Mouse (Mus musculus): ENCODE measurements around the gene Adgrl2.

The Adgrl2 gene

DNA sequence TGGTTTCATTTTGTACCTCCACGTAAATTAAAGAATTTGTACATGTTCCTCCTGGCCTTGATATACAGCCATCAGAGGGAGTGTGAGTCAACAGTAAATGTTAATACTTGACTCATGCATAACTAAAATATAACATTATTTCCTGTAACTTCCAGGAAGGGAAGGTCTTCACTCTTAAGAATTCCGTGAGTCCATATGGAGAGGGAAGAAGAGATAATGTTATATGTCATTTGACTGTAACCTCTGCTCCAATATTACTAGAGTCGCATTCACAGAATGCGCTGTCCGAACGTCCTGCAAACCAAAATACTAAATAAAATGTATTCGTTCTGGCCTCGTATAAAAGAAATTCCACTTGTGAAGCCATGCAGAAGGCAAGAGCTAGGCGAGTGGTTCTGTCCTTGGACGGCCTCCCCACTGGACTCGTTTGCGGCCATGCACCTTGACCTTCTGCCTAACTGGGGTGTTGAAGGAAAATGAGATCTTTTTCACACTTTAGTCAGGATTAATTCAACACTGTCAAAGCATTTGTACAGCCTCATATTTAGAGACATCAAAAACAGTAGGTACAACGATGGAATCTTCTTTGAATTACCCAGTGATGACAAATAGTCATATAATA is 68.3 kb downstream of the Adgrl2 start:
- no peak for DNase-seq (ENCODE audit: low spot score)

DNA sequence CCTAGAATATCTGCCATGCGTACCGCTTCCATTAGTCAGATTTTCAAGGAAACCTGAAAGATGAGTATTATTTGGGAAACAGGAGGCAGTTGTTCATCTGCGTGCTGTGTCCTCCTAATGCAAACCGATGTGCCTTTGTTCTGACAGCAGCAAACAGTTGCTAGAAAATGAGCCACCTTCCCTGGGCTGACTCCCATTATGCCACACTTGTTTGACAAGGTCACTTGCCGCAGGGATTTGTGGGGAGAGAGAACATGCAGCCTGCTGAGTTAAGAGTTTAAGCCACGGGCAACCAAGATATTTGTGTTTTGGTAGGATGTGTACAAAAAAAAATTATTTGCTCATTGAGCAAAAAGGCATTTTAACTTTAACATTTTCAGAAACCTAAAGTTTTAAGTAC is 69.5 kb downstream of the Adgrl2 start:
- no peak for DNase-seq (ENCODE audit: low spot score)

DNA sequence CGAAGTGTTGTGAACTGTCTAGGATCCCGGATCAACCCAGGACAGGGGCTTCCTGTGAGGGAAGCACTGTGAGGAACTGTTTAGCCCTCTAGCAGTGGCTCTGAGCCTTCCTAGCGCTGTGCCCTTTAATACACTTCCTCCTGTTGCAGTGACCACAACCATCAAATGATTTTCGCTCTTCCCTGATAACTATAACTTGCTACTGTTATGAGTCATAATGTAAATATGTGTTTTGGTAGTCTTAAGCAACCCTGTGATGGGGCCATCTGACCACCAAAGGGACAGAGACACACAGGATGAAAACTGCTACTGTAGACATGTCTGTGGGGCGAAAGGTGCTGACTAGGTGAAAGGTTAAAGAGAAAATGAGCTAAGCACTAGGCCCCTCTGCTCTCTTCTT is 71.9 kb downstream of the Adgrl2 start:
- DNase-seq (ENCODE audit: low spot score) = no peak

DNA sequence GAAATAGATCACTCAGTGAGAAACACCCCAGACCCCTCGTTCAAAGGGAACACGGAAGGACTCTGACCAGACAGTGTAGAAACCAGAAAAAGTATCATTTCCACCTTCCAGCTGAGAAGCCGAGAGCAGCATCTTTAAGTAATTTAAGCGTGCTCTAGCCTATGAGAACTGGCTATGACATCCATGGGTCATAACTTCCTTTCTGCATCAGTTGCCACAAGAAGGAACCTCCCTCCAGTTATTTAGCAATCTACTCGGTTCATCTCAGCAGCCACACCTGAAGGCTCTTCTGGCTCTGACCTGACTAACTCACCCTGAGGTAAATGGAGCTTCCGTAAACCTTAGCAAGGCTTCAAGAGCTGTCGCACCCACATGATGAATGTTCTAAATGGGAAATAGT is 72.5 kb downstream of the Adgrl2 start:
- DNase-seq (ENCODE audit: low spot score) = no peak

DNA sequence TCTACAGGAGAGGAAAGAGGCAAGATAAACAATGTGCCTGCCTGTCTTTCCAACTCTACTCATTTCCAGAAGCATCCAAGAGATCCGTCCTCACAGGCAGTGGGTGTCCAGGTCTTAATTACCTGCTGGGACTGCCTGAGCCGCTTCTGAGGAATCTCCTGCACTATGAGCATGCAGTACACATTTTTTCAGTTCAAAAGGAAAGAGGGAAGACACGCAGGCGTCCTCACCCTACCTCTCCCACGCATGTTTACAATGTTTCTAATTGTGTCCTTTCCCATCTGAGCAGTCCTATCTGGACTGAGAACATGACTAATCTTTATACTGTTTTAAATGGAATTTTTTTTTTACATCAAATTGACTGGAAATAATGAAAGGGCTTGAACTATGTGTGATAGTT is 74.1 kb downstream of the Adgrl2 start:
- no peak for DNase-seq (ENCODE audit: low spot score)

DNA sequence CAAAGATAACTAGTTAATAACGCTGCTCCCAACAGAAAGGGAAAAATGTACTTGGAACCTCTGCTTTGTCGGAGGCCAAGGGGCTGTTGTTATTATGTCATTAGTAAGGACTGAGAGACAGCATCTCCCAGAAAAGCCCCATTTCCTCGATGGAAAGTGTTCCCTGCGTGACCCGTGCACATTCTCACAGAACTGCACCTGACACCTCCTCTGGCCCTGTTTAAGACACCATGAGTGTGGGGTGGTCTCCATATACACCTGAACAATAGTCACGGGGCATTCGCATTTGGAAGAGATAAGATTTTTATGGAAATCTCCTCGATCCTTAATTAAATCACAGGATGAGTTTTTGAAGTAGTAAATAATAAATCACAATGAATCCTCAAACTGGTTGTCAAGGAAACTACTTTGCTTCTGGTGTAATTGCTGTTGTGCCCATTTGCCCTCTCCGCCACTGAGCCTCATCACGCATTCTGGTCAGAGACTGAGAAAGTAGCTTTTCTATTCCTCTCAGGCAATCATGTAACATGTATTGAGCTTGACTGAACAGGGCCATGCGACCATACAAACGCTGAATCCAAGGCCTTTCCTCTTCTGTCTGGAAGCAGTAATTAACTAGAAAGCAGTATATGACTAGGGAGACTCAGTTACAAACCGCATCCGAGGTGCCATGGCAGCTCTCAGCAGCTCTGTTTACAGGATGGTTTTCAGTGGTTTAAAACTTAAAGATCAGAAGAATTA is 77.2 kb downstream of the Adgrl2 start:
- no peak for DNase-seq (ENCODE audit: low spot score)

DNA sequence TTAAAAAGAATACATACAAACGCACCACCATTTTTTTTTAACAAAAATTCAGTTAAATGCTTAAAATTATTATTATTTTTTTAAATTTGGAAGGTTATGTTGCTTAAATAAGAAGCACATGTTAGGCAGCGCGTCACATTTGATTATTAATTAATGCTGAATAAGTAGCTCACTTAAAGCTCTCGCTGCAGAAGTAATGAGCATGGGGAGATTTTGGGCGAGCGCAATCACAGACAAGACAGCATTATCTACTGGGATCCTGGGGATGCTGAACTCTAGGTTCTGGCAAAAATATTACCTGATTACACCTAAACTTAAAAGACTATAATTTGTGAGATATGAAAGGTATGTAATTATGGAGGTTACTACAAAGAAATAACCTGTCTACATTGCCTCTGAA is 77.8 kb downstream of the Adgrl2 start:
- DNase-seq (ENCODE audit: low spot score) = no peak

DNA sequence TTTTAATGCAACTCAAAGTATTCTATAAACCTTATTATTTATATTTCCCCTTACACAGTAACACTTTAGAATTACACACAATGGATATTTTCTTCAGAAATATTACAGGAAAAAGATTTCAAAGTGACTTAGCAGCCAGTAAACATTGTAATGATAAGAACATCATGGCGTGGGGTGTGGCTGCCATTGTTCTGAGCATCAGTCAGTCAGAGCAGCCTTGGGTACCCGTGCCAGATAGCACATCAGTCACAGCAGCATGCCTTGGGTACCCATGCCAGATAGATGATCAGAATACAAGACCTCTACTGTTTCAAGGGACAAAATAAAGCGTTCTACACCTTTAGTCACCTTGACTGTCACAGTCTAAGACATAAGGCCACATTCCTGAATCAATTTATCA is 82.5 kb downstream of the Adgrl2 start:
- no peak for DNase-seq (ENCODE audit: low spot score)

DNA sequence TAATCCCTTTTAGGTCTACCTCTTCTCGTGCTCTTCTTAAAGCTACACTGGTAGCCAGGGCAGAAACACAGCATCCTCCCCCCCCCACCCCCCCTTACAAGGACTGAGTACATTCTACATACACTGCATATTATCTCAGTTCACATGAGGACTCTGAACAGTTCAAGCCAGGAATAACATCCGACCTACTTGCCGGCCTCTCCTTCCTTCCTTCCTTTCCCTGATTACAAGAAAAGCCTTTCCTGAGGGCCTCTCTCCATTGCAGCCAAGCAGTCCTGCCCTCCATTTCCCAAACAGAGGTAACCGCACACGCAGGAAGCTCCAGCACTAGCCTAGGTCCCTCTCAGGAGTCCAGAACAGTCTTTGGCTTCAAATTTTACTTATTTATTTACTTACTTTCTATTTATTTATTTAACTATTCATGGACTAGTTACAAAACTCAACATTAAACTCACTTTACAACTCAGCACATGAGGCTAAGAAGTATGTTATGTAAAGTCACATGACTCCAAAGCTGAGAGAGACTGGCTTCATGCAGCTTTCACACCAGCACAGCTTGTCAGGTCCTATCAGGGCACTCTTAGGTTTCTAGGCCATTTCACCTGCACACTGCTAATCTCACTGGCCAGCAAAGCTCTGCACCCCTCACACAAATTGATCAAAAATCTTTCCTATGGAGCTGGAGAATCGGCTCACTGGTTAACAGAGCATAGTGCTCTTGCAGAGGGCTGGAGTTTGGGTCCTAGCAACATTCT is 83.2 kb downstream of the Adgrl2 start:
- no peak for DNase-seq (ENCODE audit: low spot score)

DNA sequence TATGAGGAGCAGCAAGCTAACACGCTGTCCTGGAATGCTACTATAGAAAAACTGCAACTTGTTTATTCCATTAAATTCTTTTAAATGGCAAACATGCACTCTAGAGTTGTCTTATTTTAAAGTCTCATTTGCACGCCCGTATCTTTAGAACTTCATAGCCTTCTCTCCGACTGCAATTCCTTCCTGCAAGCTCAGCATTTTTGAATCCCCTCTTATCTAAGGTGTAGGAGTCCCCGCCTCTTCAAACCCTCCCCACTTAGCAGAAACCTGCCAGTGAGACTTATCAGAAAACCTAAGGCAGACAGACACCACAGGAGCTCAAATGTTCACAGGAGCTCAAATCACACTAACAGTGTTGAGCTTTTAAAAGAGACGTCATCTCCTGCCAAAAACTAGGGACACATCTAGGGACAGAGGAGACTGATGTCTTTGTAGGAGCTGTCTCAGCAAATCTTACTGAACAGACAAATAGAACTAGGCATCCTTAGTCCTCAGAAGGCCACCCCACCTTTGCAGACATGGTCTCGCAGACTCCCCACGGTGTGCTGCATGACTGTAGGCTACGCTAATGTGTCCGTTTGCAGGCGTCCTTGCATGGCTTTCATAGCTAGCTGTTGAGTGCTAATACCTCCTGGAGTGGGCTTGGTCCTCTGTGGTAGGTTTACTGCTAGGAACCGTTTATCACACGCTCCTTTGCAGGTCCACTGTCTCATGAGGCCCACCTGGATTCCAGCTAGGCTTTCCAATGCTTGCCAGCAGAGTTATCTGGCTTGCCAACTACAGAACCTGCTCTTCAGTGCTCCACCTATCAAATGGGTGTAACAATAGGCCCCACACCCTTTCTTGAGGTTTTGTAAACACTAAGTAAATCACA is 84.2 kb downstream of the Adgrl2 start:
- no peak for DNase-seq (ENCODE audit: low spot score)

DNA sequence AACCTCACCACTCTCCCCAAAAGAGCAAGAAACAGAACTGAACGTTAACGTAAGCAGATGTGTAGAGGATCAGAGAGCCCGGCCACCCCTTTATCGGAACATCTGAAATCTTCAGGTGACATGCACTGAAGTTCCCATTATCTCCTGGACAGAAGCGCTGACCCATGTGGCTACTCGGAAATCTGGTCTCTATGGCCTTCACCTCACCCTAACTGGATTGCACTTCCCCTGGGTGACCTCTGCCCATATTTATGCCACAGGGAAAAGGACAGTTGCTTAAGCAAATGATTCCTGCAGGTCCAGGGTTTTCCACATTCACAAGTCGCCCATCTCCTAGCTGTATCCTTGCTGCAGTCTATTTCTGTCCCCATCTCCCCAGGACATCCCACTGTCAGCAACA is 84.9 kb downstream of the Adgrl2 start:
- DNase-seq (ENCODE audit: low spot score) = no peak

DNA sequence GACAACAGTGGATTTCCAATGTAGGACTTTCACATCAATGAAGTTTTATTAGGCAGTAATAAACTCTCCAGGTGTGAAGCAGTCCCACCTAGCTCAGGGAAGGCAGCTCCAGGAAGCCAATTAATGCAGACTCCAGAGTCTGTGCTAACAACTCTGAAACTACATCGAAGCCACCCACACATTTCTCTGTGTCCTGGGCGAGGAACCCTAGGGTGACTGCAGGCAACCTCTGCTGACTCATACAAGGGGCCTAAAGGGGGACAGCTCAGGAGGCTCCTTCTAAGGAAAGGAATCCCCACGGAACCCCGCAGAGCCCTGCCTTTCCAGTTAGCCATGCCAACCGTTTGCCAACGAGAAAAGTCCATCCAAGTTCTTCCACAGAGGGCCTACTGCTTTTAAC is 90.5 kb downstream of the Adgrl2 start:
- DNase-seq (ENCODE audit: low spot score) = no peak

DNA sequence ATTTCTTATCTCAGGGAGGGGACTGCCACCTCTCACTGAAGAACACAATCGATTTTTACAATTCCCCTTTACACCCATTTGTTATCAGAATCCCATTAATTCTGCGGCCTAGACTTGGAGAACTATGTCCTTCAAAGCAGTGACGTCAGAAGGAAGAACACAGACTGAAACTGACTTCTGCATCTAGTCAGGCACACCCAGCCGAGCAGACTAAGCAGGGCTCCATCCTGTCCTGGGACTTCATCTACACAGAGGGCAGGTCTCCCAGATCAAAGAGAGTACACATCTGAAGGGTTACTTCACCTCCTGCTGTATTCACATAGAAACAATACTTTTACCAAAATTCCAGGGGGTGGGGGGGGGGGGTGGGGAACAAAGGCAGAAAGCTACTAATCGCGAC is 90.9 kb downstream of the Adgrl2 start:
- DNase-seq (ENCODE audit: low spot score) = no peak

DNA sequence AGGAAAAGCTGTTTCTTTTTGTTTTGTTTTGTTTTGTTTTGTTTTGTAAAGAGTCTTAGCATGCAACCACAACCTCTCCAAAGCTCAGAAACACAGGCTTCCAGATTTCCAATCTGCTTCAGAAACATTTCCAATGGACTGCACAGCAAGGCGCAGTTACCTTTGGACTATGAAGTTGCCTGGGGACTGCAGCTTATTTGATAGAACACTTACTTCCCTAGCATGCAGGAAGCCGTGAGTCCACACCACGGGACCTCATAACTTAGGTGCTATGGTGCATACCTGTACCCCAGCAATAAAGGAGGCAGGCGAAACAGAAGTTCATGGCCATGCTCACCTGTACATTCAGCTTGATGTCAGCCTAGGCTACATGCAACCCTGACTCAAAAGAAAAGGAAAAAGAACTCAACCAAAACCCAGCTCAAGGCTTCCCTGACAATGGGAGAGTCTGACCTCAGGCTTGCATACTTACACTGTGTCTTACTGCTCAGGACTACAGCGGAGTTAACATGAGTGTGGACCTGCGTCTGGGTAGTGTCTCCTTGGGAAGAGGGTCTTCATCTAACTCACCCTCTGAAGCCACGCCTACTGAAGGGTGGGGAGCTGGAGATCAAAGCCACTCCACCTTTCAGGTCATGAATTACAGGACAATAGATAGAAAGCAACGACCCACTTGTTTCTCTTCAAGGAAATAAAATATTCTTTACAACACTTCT is 91.7 kb downstream of the Adgrl2 start:
- DNase-seq (ENCODE audit: low spot score) = no peak

DNA sequence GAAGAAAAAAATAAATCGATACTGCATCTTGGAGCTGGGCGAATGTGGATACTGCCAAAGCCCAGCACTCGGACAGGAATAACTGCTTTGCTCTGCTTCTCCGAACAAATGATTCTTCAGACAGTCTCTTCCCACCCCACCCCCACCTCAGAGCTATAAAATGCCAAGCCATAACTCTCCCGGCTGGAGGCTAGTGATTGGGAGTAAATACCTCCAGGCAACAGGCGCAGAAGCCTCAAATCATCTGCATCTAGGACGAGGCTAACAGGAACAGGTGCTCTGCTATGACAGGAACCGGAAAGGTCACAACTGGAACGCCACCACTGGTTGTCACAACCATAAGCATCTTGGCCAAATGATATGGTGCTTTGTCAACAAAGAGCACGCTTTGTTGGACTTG is 94.1 kb downstream of the Adgrl2 start:
- no peak for DNase-seq (ENCODE audit: low spot score)

DNA sequence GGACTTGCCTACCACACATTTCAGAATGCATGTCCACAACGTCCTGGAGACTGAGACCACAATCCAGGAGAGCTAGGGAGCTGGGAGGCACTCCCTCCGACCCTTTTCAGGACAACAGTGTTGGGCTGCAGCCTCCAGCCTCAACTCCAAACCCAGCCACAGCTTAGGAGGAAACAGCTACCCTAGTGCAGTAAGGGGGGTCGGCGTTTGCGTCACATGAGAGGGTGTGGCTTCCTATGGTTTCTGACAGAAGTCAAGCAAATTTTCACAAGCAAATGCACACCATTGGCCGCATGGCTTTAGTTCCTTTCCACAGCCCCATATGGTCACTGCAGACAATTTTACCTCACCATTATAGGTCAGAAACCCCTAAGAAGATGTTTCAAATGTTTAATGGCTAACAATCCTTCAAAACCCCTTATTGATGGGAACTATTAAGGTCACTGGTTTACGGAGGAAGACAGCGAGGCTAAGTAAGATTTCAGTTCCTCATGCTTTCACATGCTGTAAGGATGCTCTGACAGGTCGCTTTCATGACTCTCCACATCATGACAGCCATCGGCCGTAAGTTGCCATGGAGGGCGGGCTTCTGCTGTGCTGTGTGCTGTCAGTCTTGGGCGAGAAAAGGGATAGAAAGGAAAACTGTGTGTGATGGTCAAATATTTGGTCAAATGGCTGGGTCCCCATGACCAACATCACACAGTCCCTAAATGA is 94.8 kb downstream of the Adgrl2 start:
- DNase-seq (ENCODE audit: low spot score) = no peak

DNA sequence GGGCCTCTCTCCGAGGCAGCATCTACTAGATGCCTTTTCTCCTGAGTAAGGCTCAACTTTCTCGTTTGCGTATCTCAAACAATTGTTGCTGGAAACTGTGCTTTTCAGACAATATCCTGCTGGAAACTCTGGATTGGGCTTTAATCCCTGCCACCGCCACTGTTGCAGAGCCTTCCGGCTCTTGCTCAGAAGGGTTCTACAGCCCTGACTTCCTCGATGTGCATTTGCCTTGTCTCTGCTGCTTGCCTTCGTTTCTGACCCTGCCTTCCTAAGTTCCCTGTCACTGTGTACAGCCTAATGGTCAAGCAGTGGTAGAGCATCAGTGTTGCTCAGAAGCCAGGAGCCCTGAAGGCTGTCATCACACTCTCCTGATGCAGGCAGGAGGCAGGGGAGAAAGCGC is 95.5 kb downstream of the Adgrl2 start:
- no peak for DNase-seq (ENCODE audit: low spot score)

DNA sequence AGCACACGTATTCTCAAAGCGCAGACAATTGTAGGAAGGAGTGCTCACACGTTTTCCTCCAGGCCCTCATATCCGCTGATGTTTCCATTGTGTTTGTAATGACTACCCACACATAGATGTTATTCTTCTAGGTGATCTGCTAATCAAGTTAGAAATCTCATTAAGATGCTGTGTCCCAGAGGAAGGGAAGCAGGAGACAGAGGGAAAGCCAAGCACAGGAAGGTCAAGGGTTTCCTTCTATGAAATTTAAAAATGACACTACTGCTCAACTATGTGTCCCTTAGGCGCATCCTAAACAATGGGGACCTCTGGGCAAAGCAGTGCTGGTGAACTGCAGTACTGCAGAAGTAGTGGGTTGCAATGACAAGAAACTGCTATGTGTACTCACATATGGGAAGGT is 102.5 kb downstream of the Adgrl2 start:
- DNase-seq (ENCODE audit: low spot score) = no peak

DNA sequence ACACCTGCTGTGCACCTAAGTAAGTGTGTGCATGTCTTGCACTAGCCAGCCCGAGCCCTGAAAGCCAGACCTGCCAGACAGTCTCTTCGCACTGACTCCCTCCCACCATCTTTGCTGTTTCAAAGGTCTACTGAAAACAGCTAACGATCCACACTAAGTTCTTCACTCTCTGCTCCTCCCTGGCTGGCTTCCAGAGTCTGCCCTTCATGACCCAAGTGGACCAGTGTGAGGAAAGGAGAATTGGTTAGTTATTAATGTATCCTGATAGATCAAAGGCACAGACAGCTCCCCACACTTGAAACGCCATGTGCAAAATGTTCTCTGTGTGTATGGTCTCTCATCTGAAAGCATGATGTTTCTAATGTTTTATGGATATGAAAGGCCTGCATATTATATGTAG is 103.4 kb downstream of the Adgrl2 start:
- no peak for DNase-seq (ENCODE audit: low spot score)

DNA sequence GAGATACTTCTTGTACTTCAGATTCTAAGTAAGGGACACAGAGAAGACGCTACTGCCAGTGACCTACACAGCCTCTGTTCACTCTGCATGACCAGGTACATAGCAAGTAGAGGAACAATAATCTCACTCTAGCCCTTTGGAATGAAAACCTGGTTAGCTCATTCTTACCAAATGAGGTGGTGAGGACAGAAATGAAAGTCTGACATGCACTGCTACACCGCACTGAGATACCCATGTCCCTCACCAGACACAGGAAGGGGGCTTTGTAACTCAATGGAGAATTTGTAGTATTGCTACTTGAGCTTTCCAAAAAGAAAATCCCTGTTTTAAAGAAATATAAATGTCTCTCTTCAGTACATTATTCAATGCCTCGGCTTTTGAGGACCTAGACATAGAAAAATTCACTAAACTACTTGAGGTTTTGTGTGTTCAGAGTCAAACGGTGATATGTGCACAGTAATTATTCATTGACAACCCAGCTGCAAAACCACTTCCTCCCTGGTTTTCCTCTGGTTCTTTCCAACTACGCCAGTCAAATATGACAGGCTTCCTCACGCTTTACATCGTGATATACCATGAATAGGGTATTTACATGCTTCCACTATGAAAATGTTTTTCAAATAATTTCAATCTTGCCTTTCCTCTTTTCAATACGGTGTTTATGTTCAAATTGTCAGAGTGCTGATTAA is 104.2 kb downstream of the Adgrl2 start:
- DNase-seq (ENCODE audit: low spot score) = no peak

DNA sequence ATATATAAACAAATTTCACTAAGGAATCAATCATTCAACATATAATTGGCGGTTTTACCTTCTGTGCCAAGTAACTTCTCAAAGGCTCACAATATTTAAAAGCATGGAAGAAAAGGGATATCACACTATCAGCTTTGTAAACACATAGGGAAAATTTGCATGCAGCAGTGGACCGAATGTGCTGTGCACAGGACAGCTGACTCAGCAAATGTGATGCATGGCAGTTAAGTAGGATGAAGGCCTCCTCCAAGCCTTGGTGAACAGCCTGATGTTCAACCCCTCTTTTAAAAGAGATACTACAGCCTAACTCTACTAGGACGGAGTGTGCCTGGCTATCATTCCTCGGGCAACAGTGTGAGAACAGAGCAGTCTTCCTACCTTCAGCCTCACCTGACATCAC is 105.2 kb downstream of the Adgrl2 start:
- no peak for DNase-seq (ENCODE audit: low spot score)

All from ovary, adult 18-20 months (tissue).